Mouse (Mus musculus) bone marrow, adult 2 months (tissue): ENCODE measurements around the gene Med7.
A peak's percentile ranks its signal among the peaks of the same experiment; 100 is the strongest.

ENCODE experiments used
- CTCF ChIP-seq: fragments of 200-500 bp; IDR thresholded peaks from 2 replicates; pipeline ENCODE4 v1.5.1; 2011; ENCODE audit warnings: low read length, control low read depth; ENCODE audit not compliant: control insufficient read depth, insufficient read depth
- POLR2A ChIP-seq: fragments of 200-500 bp; IDR thresholded peaks from 2 replicates; pipeline ENCODE4 v1.6.1; 2011; ENCODE audit warnings: low read depth, mild to moderate bottlenecking, control low read depth, low read length, borderline replicate concordance; ENCODE audit not compliant: control insufficient read depth

DNA sequence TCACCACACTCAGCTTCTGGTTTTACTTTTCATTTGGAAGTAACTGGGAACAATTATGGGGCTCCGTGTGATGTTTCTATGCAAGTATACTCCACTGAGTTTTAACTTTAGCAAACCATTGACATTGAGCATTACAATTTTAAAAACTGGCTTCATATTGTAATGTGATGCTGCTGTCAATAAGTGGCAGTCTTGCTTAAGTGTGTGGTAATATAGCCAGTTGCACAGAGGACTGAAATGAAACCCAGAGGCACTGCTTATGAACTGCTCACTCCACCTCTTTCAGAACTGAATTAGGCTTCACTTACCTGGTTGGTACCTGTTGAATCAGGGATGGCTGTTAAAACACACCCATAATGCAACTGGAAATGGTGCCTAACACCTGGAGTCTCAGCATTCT is 6.4 kb downstream of the Med7 start:
- TF ChIP-seq CTCF: peak; percentile 28; the same call in 1 of the 2 replicates
- no peak for TF ChIP-seq POLR2A
